Mouse (Mus musculus): Measurements from ENCODE around the gene Mast4. TPM values are rescaled to one million over a fixed set of nuclear protein-coding genes. Genes with fewer than 3 reads are reported as not detected.
A peak's percentile ranks its signal among the peaks of the same experiment; 100 is the strongest.

Mast4 gene
- total RNA-seq, 1 experiment from 2014 or later, result 60.8 TPM

DNA sequence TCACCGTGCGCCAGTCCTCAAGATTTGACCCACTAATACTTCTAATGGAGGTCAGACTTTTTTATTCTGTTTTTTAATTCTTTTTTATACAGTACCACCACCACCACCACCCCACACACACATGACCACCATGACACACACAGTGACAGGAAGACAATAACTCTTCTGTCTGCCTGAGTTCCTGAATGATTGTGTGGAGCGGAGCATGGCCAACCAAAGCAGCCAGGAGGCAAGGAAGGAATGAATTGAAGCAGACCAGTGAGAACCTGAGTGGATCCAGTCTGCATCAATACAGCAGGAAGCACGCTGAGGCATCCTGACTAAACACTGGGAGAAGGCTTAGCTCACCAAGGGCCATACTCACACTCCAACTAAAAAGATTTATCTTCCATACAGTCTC lies 219.2 kb downstream of the Mast4 start:
- no peak for DNase-seq

- DNase-seq, result peak; percentile 66
Measured at GRCm38 (mm10) chr13:103114274-103114673, 220.0 kb downstream of the Mast4 start.

- DNase-seq, result peak; percentile 83
Measured at GRCm38 (mm10) chr13:103109872-103110271, 224.4 kb downstream of the Mast4 start.

GRCm38 (mm10) chr13:103107362-103107761 lies 226.9 kb downstream of the Mast4 start:
- no peak for DNase-seq

- DNase-seq, result no peak
Measured at GRCm38 (mm10) chr13:103102598-103102997, 231.7 kb downstream of the Mast4 start.

GRCm38 (mm10) chr13:103096346-103097150 lies 237.7 kb downstream of the Mast4 start:
- peak; percentile 68 for DNase-seq

DNA sequence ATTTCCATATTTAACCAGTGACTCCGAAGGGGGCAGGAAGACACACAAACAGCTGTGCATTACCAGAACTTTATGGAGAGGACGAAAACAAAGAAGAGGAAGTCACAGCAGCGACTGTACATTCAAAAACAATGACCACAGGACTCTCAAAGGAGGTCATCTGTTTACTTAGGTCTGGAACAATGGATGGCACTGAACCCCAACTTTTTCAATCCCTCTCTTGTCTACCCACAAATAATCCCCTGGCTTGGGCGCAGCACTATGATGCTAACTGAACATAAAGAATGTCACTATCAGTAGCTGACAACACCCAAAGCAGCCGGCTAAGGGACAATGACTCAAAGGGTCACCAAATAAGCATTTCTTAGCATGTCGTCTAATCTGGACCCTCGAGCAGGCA lies 238.8 kb downstream of the Mast4 start:
- DNase-seq, result no peak

DNA sequence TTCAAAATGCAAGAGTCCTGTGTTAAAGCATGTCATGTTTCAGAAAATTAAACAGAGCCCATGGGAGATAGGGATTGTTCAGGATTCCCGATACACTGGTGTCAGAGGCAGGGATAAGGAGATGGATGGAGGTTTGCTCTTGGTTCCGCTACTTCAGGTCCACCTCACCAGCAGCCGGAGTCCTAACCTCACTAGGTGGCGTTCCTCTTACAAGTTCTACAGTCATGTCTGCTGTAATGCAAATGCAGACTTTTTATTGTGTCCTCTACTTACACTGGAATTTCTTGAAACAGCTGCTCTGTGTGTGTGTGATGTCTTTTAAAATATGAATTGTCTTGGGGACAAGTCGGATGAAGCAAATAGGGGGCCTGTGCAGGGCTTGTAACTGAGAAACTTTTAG lies 239.7 kb downstream of the Mast4 start:
- no peak for DNase-seq

GRCm38 (mm10) chr13:103093713-103094112 lies 240.6 kb downstream of the Mast4 start:
- DNase-seq, result no peak

DNA sequence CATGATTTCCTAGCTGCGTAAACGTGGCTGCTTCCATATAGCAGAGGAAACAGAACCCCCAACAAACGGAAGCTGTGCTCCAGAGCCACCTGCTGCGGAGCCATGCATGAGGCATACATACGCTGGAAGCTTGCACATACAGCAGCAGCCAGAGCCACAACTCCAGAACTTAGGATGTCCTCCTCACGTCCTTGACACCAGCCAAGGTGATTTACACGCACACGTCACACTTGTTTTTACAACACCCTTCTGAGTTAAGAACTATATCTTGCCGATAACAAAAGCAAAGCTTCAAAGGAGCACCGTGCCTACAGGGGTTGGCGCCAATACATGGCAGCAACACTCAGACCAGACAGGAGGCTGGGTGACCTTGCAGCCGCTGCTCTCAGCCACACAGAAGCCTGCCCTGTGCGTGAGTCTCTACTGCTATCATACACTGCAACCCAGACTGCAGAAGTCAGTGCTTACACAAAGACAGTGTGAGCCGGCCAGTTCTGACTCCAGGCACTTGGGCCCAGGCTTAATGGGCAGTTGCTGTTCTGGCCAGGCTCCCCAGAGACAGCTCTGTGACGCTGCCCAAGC lies 248.7 kb downstream of the Mast4 start:
- peak; percentile 60 for DNase-seq

DNA sequence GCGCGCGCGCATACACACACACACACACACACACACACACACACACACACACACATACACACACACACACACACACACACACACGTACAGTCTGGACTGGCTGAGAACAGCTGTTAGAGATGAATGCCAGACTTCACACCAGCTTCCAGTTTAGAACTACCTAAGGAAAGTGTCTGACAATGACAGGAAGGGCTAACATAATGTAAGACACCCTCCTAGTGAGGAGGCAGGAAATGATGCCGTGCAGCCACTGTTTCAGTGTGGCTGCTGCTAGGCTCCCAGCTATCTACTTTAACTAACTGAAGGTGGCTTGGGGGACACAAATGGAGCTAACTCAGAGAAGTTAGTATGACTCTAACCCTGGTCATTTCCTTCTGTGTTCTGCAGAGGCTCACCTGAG lies 251.4 kb downstream of the Mast4 start:
- no peak for DNase-seq

DNA sequence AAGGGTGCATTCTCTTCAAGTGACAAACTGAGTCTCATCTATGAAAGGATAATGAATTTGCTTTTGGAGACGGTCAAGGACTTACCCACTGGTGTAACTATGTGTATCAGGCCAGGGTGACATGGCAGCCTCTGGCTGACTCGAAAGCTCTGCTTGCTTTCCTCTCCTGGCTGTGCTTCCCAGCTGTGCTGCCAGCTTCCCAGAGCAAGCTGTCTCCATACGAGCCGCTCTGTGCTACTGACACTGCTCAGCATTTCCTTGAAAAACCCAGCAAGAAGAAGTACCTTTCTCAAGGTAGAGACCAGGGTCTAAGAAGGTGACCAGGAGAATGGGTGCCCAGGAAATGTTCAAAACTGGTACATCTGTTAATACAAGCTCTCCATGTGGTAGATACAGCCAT lies 254.5 kb downstream of the Mast4 start:
- no peak for DNase-seq

GRCm38 (mm10) chr13:103078815-103079214 lies 255.5 kb downstream of the Mast4 start:
- no peak for DNase-seq

- DNase-seq, result peak; percentile 23
Measured at GRCm38 (mm10) chr13:103073461-103073860, 260.8 kb downstream of the Mast4 start.

- peak; percentile 29 for DNase-seq
Measured at GRCm38 (mm10) chr13:103071783-103072182, 262.5 kb downstream of the Mast4 start.

- no peak for DNase-seq
Measured at GRCm38 (mm10) chr13:103067581-103068166, 266.6 kb downstream of the Mast4 start.

DNA sequence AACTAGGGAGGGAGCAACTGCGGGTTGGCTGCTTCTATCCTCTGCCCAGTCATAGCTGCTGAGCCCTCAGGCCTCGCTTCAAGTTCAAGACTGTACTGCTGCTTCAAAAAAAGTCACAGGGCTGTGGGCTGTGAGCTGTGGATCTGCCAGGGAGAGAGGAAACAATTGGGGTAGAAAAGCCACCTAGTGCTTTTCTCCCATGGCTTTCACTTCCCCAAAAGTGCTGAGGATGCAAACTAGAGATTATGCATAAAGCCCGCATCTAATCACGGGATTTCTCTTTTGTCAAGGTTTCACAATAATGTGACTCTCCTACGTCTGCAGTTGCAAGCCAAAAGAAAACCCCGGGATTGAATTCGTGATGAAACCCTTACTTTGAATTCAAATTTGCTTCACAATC lies 268.9 kb downstream of the Mast4 start:
- no peak for DNase-seq

DNA sequence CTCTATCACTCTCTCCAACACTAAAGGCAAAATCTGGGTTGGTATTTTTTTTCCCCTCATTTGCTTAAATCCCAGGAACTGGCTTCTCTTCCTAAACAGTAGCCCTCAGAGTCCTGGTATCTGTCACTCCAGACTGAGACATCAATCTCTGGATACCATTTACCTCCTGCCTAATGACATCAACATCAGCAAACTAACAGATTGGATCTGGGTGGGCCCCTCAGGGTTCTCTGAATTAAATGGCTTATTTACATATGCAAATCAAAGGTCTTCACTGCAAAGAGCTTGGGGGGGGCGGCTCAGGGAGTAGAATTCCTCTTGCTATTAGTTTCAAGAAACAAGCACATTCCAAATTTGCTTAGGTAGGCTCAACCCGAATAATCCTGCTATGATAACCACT lies 272.6 kb downstream of the Mast4 start:
- no peak for DNase-seq

DNA sequence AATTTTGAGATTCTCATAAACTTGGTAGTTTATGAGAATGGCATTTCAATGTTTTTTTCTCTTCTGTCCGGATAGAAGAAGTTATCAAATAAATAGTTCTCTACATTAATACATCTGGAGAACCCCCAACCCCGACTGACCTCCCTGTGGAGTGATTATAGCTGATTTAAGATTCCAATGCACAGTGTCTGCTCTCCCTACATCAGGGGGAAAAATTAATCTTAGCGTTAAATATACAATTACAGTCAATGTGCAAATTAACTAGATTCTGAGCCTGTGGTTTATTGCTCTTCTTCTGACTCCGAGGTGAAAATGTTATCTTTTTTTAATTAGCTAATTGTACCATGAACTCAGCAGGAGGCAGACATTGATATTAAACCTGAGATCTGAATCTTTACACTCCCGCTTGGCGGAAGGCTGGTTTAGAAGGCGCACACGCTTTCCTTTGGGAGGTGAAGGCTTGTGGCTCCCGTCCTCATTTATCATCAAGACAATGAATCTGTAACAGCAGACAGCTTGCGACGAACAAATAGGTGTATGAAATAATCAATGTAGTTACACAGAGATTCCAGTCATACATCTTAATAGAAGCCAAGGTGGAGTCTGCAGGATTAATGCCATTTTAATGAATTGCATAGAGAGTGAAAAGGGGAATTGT lies 274.2 kb downstream of the Mast4 start:
- DNase-seq, result no peak

DNA sequence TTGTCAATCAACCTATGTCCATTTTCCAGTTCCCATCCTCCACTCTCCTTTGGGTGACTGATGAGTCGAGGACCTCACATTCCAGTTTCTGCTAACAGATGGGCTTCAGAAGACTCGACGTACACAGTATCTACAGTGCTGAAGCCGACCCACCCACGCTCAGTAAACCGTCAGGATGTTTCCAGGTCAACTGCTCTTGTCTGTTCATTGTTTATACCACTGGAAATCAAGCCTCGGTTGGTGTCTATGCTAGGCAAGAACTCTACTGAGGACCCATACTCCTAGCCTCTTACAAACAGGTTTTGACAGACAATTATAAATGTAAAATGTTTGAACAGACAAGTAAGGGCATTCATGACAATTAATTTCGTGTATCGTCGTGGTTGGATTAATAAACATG lies 277.8 kb downstream of the Mast4 start:
- no peak for DNase-seq

DNA sequence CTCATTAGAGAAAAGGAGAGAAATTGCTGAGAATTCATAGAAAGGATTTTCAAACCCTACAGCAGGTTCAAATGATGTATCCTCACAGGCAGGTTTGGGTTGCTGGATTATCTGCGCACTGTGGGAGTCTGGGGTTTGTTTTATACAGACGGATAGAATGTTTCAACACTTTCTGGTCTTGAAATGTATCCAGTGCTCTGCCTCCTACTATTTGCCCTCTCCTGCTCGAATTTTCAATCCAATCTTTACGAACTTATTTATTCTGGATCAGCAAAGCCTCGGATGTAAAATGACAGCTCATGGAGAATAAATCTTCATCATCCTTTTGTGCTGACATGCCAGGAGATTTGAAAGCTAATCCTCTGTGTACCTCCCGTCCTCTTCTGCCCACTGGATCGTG lies 281.6 kb downstream of the Mast4 start:
- DNase-seq, result no peak

DNA sequence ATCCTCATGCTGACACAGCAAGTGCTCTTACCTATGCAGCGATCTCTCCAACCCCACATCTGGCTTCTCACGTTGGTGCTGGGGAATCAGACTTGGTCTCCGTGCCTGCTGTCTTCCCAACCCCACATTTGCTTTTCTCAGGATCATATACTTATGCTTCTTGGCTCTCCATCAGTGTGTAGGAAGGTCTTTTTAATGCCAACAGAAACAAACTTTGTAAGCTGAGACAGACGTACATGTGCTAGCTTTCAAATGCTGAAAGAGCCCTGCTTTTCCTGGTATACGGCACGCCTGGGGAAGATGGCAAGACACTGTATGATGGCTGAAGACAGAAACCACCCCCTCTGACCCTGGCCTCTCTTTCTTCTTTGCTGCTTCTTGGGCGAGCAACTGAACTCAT lies 285.3 kb downstream of the Mast4 start:
- DNase-seq, result no peak

GRCm38 (mm10) chr13:103043692-103044091 lies 290.6 kb downstream of the Mast4 start:
- DNase-seq, result no peak
